Mouse (Mus musculus) myocyte (in vitro differentiated cells): ENCODE data around the gene Hoga1.

Experiments used
- MYOD1 ChIP-seq, 3 experiments: IDR thresholded peaks; one replicate each; pipeline ENCODE4 v1.6.1; 2011; ENCODE audit warnings: control low read depth in 2 of 3, low read depth in 2 of 3, mild to moderate bottlenecking in 2 of 3, moderate library complexity in 1 of 3; ENCODE audit not compliant: insufficient read length in 2 of 3, control insufficient read depth in 1 of 3
- POLR2A ChIP-seq: IDR thresholded peaks from one replicate; pipeline ENCODE4 v1.6.1; 2011; ENCODE audit warnings: low read depth, mild to moderate bottlenecking, control low read depth, moderate library complexity; ENCODE audit not compliant: insufficient read length

DNA sequence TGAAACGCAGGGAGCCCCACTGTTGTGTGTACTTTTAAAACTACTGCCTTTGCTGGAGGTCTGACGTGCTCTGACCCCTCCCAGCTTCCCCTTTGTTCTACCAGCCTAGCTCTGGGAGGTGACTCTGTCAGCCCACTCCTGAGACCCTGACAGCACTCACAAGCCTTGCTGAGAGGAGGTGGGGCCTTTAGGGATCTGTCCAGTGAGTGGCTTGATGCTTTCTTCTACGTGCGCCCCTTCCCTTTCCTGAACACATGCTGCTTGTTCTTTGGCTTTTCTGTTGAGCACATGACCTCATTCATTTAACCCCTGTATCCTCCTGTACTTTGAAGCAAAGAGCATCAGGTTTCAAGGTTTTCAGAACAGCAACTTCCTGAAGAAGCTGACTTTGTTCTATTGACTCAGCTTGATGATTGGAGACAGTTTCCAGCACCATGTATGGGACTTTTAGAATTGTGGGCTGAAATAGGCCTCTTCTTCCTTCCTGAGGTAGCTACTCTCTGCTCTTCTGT is 26.3 kb upstream of the Hoga1 start:
- TF ChIP-seq POLR2A: no peak
- TF ChIP-seq MYOD1 (IDR thresholded peaks at IDR 0.05; ENCODE audit: control insufficient read depth in 1 of 3, insufficient read length in 2 of 3, low read depth in 2 of 3): no peak
